Mouse (Mus musculus) testis, adult 2 months (tissue): ENCODE measurements around the gene Capza1.

Experiments used
- CTCF ChIP-seq: fragments of 200-500 bp; IDR thresholded peaks from 2 replicates; pipeline ENCODE4 v1.5.1; 2012; ENCODE audit warnings: low read depth, mild to moderate bottlenecking, inconsistent platforms, low read length, moderate library complexity; ENCODE audit not compliant: control insufficient read depth, insufficient read depth, insufficient replicate concordance
- POLR2A ChIP-seq: fragments of 200-500 bp; IDR thresholded peaks from 2 replicates; pipeline ENCODE4 v1.6.1; 2012; ENCODE audit warnings: low read depth, mild to moderate bottlenecking, inconsistent platforms, low read length, moderate library complexity; ENCODE audit not compliant: control insufficient read depth

- TF ChIP-seq CTCF (no peak), POLR2A (no peak)
Observed at GRCm38 (mm10) chr3:104817481-104817990, 46.8 kb downstream of the Capza1 start.
